Mouse (Mus musculus): ENCODE results near the gene Hras.

GRCm38 (mm10) chr7:141143861-141144260 lies 49.9 kb downstream of the Hras start:
- no peak for TF ChIP-seq CTCF (IDR thresholded peaks at IDR 0.05; ENCODE audit: control insufficient read depth, insufficient read depth, insufficient read length)
- TF ChIP-seq FOSL1 (IDR thresholded peaks at IDR 0.05; ENCODE audit: insufficient read depth, low read length, poor library complexity, severe bottlenecking) = no peak
- TF ChIP-seq MYOD1 (IDR thresholded peaks at IDR 0.05; ENCODE audit: control insufficient read depth, insufficient read length, low read depth) = no peak
